Mouse (Mus musculus) cerebellum, postnatal 25 days (tissue): ENCODE measurements at regions not wholly inside any gene's neighbourhood (a gene's known extent, or its start where the extent isn't known, plus 50 kb on each side); places are given as distances from the start of the nearest gene placed in this dataset.
"Not testable (repeated sequence)": the region's sequence is repeated elsewhere in the genome, so short reads cannot be mapped to it uniquely, and the experiment has no call there.

Experiments
- DNase-seq, 2 experiments: peaks; one replicate each; pipeline ENCODE4 v3.0.0; 2021; ENCODE audit warnings: mixed read lengths in 2 of 2

- DNase-seq, result not testable (repeated sequence)
Measured at GRCm38 (mm10) chr9:3116311-3116710, 79.6 kb downstream of the Gm10715 start.

GRCm38 (mm10) chr9:3161181-3161580 lies 124.5 kb downstream of the Gm10715 start:
- DNase-seq, result no peak

- DNase-seq, result no peak
Measured at GRCm38 (mm10) chr9:3184343-3184742, 147.7 kb downstream of the Gm10715 start.

- no peak for DNase-seq
Measured at GRCm38 (mm10) chr9:3199151-3200018, 135.6 kb upstream of the Alkbh8 start.

GRCm38 (mm10) chr9:3200019-3200347 lies 135.0 kb upstream of the Alkbh8 start:
- DNase-seq, result not testable (repeated sequence)

GRCm38 (mm10) chr9:3208120-3208519 lies 126.8 kb upstream of the Alkbh8 start:
- not testable (repeated sequence) for DNase-seq

- DNase-seq, result peak; percentile 22 to 69
Measured at GRCm38 (mm10) chr9:3258396-3259300, 76.3 kb upstream of the Alkbh8 start.

GRCm38 (mm10) chr9:3260181-3260580 lies 74.8 kb upstream of the Alkbh8 start:
- DNase-seq, result no peak

- no peak for DNase-seq
Measured at GRCm38 (mm10) chr9:3260860-3261259, 74.1 kb upstream of the Alkbh8 start.

GRCm38 (mm10) chr9:3264467-3264866 lies 70.5 kb upstream of the Alkbh8 start:
- no peak for DNase-seq

GRCm38 (mm10) chr9:3280496-3280895 lies 54.4 kb upstream of the Alkbh8 start:
- not testable (repeated sequence) for DNase-seq

GRCm38 (mm10) chr9:3281906-3282305 lies 53.0 kb upstream of the Alkbh8 start:
- DNase-seq, result peak; percentile 27 to 50

- not testable (repeated sequence) for DNase-seq
Measured at GRCm38 (mm10) chr9:3283381-3283780, 51.6 kb upstream of the Alkbh8 start.
